Mouse (Mus musculus): ENCODE measurements around the gene Tbc1d22a. TPM values are rescaled to one million over a fixed set of nuclear protein-coding genes. Genes with fewer than 3 reads are reported as not detected.
"Not testable (repeated sequence)": the region's sequence is repeated elsewhere in the genome, so short reads cannot be mapped to it uniquely, and the experiment has no call there.

The Tbc1d22a gene
- polyA plus RNA-seq, 1 experiment from 2014 or later, result 8.7 TPM

GRCm38 (mm10) chr15:86219534-86220228 lies 5.4 kb downstream of the Tbc1d22a start:
- TF ChIP-seq CTCF (IDR thresholded peaks at IDR 0.05; ENCODE audit: low read depth), result no peak
- no peak for TF ChIP-seq EP300 (optimal IDR thresholded peaks at IDR 0.05)

GRCm38 (mm10) chr15:86220229-86220630 lies 6.0 kb downstream of the Tbc1d22a start:
- no peaks in the 10 kb centered on the region for H3K27me3 ChIP-seq (ENCODE audit: control insufficient read depth, insufficient read depth, low read length)
- no peak overlapping the region for H3K4me3 ChIP-seq (ENCODE audit: low read depth, low read length)
- DNase-seq (ENCODE audit: low spot score) (no peak), ATAC-seq (ENCODE audit: low FRiP score, low TSS enrichment) (no peak)
- peak overlapping the region; percentile 13; the same call in 1 of the 2 replicates for H3K9ac ChIP-seq (ENCODE audit: low read length)
- no peak overlapping the region for H3K4me2 ChIP-seq (replicated peaks; ENCODE audit: low read depth)
- no peak overlapping the region for H3K27ac ChIP-seq (replicated peaks)
- TF ChIP-seq EP300 (optimal IDR thresholded peaks at IDR 0.05) (no peak), CTCF (IDR thresholded peaks at IDR 0.05; ENCODE audit: low read depth) (no peak)
- no peaks in the 10 kb centered on the region for H3K4me1 ChIP-seq (replicated peaks; ENCODE audit: control insufficient read depth, insufficient read depth)
- no peaks in the 10 kb centered on the region for H3K36me3 ChIP-seq (ENCODE audit: control insufficient read depth, insufficient read depth, low read length)
- 79% methylated on average over 5 of the region's 5 CpGs for WGBS
- no peaks in the 10 kb centered on the region for H3K9me3 ChIP-seq (ENCODE audit: control insufficient read depth, low read length)

More at GRCm38 (mm10) chr15:86219534-86220228, 5.4 kb downstream of the Tbc1d22a start:
- Histone ChIP-seq H3K9me3 (ENCODE audit: control insufficient read depth, low read length) (no peaks in the 10 kb centered on the region), H3K4me1 (replicated peaks; ENCODE audit: control insufficient read depth, insufficient read depth) (peaks cover 5% of the 10 kb centered on the region; the same call in 1 of the 2 replicates), H3K4me3 (ENCODE audit: low read depth, low read length) (no peak overlapping the region), H3K4me2 (replicated peaks; ENCODE audit: low read depth) (no peak overlapping the region), H3K27me3 (ENCODE audit: control insufficient read depth, insufficient read depth, low read length) (no peaks in the 10 kb centered on the region), H3K27ac (replicated peaks) (no peak overlapping the region), H3K36me3 (ENCODE audit: control insufficient read depth, insufficient read depth, low read length) (no peaks in the 10 kb centered on the region), H3K9ac (ENCODE audit: low read length) (no peak overlapping the region)
- 80% methylated on average over 7 of the region's 7 CpGs for WGBS
- ATAC-seq (ENCODE audit: low FRiP score, low TSS enrichment) (0 out of 2 replicates have a peak, but pooled peaks have one; percentile 34), DNase-seq (ENCODE audit: low spot score) (no peak)

- Histone ChIP-seq H3K27ac (replicated peaks) (no peak overlapping the region), H3K9ac (ENCODE audit: low read length) (peak overlapping the region; percentile 13; the same call in 1 of the 2 replicates), H3K4me1 (replicated peaks; ENCODE audit: control insufficient read depth, insufficient read depth) (no peaks in the 10 kb centered on the region), H3K9me3 (ENCODE audit: control insufficient read depth, low read length) (no peaks in the 10 kb centered on the region), H3K4me2 (replicated peaks; ENCODE audit: low read depth) (no peak overlapping the region), H3K4me3 (ENCODE audit: low read depth, low read length) (no peak overlapping the region), H3K27me3 (ENCODE audit: control insufficient read depth, insufficient read depth, low read length) (no peaks in the 10 kb centered on the region), H3K36me3 (ENCODE audit: control insufficient read depth, insufficient read depth, low read length) (no peaks in the 10 kb centered on the region)
- ATAC-seq (ENCODE audit: low FRiP score, low TSS enrichment), result no peak
- no peak for TF ChIP-seq CTCF (IDR thresholded peaks at IDR 0.05; ENCODE audit: low read depth)
- TF ChIP-seq EP300 (optimal IDR thresholded peaks at IDR 0.05), result no peak
- DNase-seq (ENCODE audit: low spot score), result no peak
- WGBS, result 75% methylated on average over 4 of the region's 4 CpGs
Measured at GRCm38 (mm10) chr15:86220715-86221114, 6.5 kb downstream of the Tbc1d22a start.

- Histone ChIP-seq H3K27me3 (ENCODE audit: control insufficient read depth, insufficient read depth, low read length) (no peaks in the 10 kb centered on the region), H3K36me3 (ENCODE audit: control insufficient read depth, insufficient read depth, low read length) (no peaks in the 10 kb centered on the region), H3K4me1 (replicated peaks; ENCODE audit: control insufficient read depth, insufficient read depth) (no peaks in the 10 kb centered on the region), H3K9me3 (ENCODE audit: control insufficient read depth, low read length) (no peaks in the 10 kb centered on the region), H3K4me2 (replicated peaks; ENCODE audit: low read depth) (no peak overlapping the region), H3K27ac (replicated peaks) (no peak overlapping the region), H3K4me3 (ENCODE audit: low read depth, low read length) (no peak overlapping the region), H3K9ac (ENCODE audit: low read length) (no peak overlapping the region)
- DNase-seq (ENCODE audit: low spot score) (no peak), ATAC-seq (ENCODE audit: low FRiP score, low TSS enrichment) (no peak)
- 83% methylated on average over 4 of the region's 4 CpGs for WGBS
- TF ChIP-seq CTCF (IDR thresholded peaks at IDR 0.05; ENCODE audit: low read depth) (no peak), EP300 (optimal IDR thresholded peaks at IDR 0.05) (no peak)
Measured at GRCm38 (mm10) chr15:86221369-86221768, 7.1 kb downstream of the Tbc1d22a start.

GRCm38 (mm10) chr15:86221901-86222300 lies 7.6 kb downstream of the Tbc1d22a start:
- not testable (repeated sequence) for H3K27me3 ChIP-seq (ENCODE audit: control insufficient read depth, insufficient read depth, low read length); H3K4me2 ChIP-seq (replicated peaks; ENCODE audit: low read depth); DNase-seq (ENCODE audit: low spot score); H3K27ac ChIP-seq (replicated peaks); H3K9me3 ChIP-seq (ENCODE audit: control insufficient read depth, low read length); H3K4me3 ChIP-seq (ENCODE audit: low read depth, low read length); H3K9ac ChIP-seq (ENCODE audit: low read length); H3K4me1 ChIP-seq (replicated peaks; ENCODE audit: control insufficient read depth, insufficient read depth); ATAC-seq (ENCODE audit: low FRiP score, low TSS enrichment); H3K36me3 ChIP-seq (ENCODE audit: control insufficient read depth, insufficient read depth, low read length)
- WGBS, result 78% methylated on average over 11 of the region's 11 CpGs

- no peak overlapping the region for H3K4me3 ChIP-seq (ENCODE audit: low read depth, low read length)
- no peak overlapping the region for H3K27ac ChIP-seq (replicated peaks)
- no peak for TF ChIP-seq CTCF (IDR thresholded peaks at IDR 0.05; ENCODE audit: low read depth)
- no peak for TF ChIP-seq EP300 (optimal IDR thresholded peaks at IDR 0.05)
- DNase-seq (ENCODE audit: low spot score) (no peak), ATAC-seq (ENCODE audit: low FRiP score, low TSS enrichment) (no peak)
- H3K27me3 ChIP-seq (ENCODE audit: control insufficient read depth, insufficient read depth, low read length), result no peaks in the 10 kb centered on the region
- H3K9me3 ChIP-seq (ENCODE audit: control insufficient read depth, low read length), result no peaks in the 10 kb centered on the region
- H3K9ac ChIP-seq (ENCODE audit: low read length), result no peak overlapping the region
- no peaks in the 10 kb centered on the region for H3K4me1 ChIP-seq (replicated peaks; ENCODE audit: control insufficient read depth, insufficient read depth)
- WGBS, result 88% methylated on average over 7 of the region's 7 CpGs
- H3K36me3 ChIP-seq (ENCODE audit: control insufficient read depth, insufficient read depth, low read length), result no peaks in the 10 kb centered on the region
- no peak overlapping the region for H3K4me2 ChIP-seq (replicated peaks; ENCODE audit: low read depth)
Measured at GRCm38 (mm10) chr15:86224972-86225551, 10.8 kb downstream of the Tbc1d22a start.
